Mouse (Mus musculus) stomach, postnatal 0 days (tissue): Measurements from ENCODE around the gene Myt1l.

Experiments used
- CTCF ChIP-seq: IDR thresholded peaks from 2 replicates; pipeline ENCODE4 v1.5.1; 2016; ENCODE audit warnings: antibody characterized with exemption, low read depth, mild to moderate bottlenecking, moderate library complexity
- EP300 ChIP-seq: optimal IDR thresholded peaks from 2 replicates; pipeline ENCODE3; 2016; ENCODE audit warnings: antibody characterized with exemption

- TF ChIP-seq CTCF = no peak
- TF ChIP-seq EP300 = no peak
Observed at GRCm38 (mm10) chr12:29652516-29652915, 124.3 kb downstream of the Myt1l start.
